Mouse (Mus musculus) limb, embryonic 14.5 days (tissue): ENCODE results near the gene Capn13. TPM values are rescaled to one million over a fixed set of nuclear protein-coding genes. Genes with fewer than 3 reads are reported as not detected.

Source experiments
- ATAC-seq: fragments of 200-750 bp; cut with Nextera tagmentation; 2 replicates; pipeline ENCODE4 v1.8.0; 2017; ENCODE audit warnings: low read depth, moderate number of reproducible peaks, moderate TSS enrichment; ENCODE audit not compliant: low FRiP score
- DNase-seq: peaks from one replicate; pipeline ENCODE4 v3.0.0-alpha.2; 2015; ENCODE audit warnings: low spot score
- H3K27ac ChIP-seq: fragments of 300-500 bp; sonication (generic); replicated peaks from 2 replicates; pipeline ENCODE4 v1.5.1; 2014; ENCODE audit warnings: low read depth, mild to moderate bottlenecking, low read length, moderate library complexity, mixed read lengths
- H3K27me3 ChIP-seq: fragments of 300-500 bp; sonication (generic); 2 replicates; pipeline ENCODE4 v1.6.1; 2014; ENCODE audit warnings: low read length, mixed read lengths; ENCODE audit not compliant: control insufficient read depth, insufficient read depth
- H3K36me3 ChIP-seq: fragments of 300-500 bp; sonication (generic); 2 replicates; pipeline ENCODE4 v1.6.1; 2014; ENCODE audit warnings: mild to moderate bottlenecking, low read length, moderate library complexity, mixed read lengths; ENCODE audit not compliant: control insufficient read depth, insufficient read depth
- H3K4me1 ChIP-seq: fragments of 300-500 bp; sonication (generic); 2 replicates; pipeline ENCODE4 v1.6.1; 2014; ENCODE audit warnings: antibody characterized with exemption, low read length, mixed read lengths; ENCODE audit not compliant: control insufficient read depth, insufficient read depth
- H3K4me2 ChIP-seq: fragments of 300-500 bp; sonication (generic); replicated peaks from 2 replicates; pipeline ENCODE4 v1.6.1; 2014; ENCODE audit warnings: low read depth, mild to moderate bottlenecking, low read length, moderate library complexity; ENCODE audit not compliant: severe bottlenecking
- H3K4me3 ChIP-seq: fragments of 300-500 bp; sonication (generic); replicated peaks from 2 replicates; pipeline ENCODE4 v1.5.1; 2014; ENCODE audit warnings: low read length
- H3K9ac ChIP-seq: fragments of 300-500 bp; sonication (generic); 2 replicates; pipeline ENCODE4 v1.6.1; 2014; ENCODE audit warnings: mild to moderate bottlenecking, low read depth, low read length, moderate library complexity; ENCODE audit not compliant: severe bottlenecking
- H3K9me3 ChIP-seq: fragments of 300-500 bp; sonication (generic); 2 replicates; pipeline ENCODE4 v1.6.1; 2016; ENCODE audit warnings: low read length; ENCODE audit not compliant: control insufficient read depth
- POLR2A ChIP-seq: fragments of 200-500 bp; IDR thresholded peaks from 2 replicates; pipeline ENCODE4 v1.8.0; 2012; ENCODE audit warnings: inconsistent platforms, mild to moderate bottlenecking, moderate library complexity, borderline replicate concordance; ENCODE audit not compliant: insufficient read depth, insufficient read length; ENCODE audit errors: extremely low read depth
- WGBS: fragments of 180-500 bp; shearing (Covaris S2); extraction: QIAGEN DNeasy Blood & Tissue Kit; methylation state at CpG from one replicate; pipeline ENCODE4 v1.1.7; 2014; 5-methylcytosine and 5-hydroxymethylcytosine counted together
- polyA plus RNA-seq, 2 experiments: library from polyadenylated mRNA; depleted of rRNA in 1 of 2; stranded (reverse) in 1 of 2; unstranded in 1 of 2; fragments of >200 nt; fragmentation: Nextera tagmentation in 1 of 2; extraction: Ambion mirVana in 1 of 2; gene quantifications; 2 replicates each; pipeline versions ENCODE4 v1.2.1 to v1.2.3; 2012 to 2014

Gene Capn13
- polyA plus RNA-seq, 2 experiments, result not detected

DNA sequence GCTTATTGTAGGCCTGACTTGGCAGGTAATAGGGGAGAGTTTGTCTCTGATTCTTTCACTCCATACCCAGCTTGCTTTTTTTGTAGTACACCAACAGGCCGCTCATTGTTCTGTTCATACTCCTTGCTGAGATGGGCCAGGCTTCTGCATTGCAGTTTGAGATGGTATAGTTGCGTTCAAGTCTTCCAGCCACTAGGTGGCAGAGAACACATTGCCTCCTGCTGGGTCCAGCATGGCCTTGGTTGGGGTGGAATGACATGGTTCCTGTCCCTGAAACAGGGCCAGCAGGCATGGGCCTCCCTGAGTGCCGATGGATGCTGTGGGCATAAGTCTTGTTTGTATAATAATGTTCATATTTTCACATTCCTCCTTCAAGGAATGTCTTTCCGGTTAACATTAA lies 122.9 kb downstream of the Capn13 start:
- no peak overlapping the region for H3K27ac ChIP-seq
- H3K36me3 ChIP-seq, result no peaks in the 10 kb centered on the region
- H3K4me1 ChIP-seq, result no peaks in the 10 kb centered on the region
- no peak overlapping the region for H3K9ac ChIP-seq
- DNase-seq, result no peak
- no peak overlapping the region for H3K4me3 ChIP-seq
- H3K9me3 ChIP-seq, result no peaks in the 10 kb centered on the region
- 92% methylated on average over 4 of the region's 4 CpGs for WGBS
- H3K4me2 ChIP-seq, result no peak overlapping the region
- H3K27me3 ChIP-seq, result no peaks in the 10 kb centered on the region
- no peak for TF ChIP-seq POLR2A
- ATAC-seq, result no peak

DNA sequence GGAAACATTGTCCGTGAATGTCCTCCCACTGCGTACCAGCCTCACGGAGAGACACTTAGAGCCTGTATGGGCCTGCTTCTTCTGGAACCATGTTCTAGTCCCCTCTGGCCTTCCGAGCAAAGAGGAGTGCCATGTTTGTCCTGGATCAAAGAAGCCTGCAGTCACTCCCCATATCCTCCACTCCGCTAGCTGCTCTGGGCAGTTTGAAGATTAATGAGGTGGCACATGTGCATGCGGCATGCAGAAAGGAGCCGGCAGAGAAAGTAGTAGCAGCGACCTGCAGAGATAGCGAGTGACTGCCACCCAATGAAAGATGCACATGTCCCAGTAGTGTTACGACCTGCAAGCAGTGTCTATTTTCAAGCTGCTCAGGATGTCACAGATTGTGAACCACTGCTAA lies 125.6 kb downstream of the Capn13 start:
- Histone ChIP-seq H3K9ac (no peak overlapping the region), H3K4me2 (no peak overlapping the region), H3K36me3 (no peaks in the 10 kb centered on the region), H3K27me3 (no peaks in the 10 kb centered on the region), H3K27ac (no peak overlapping the region), H3K4me1 (no peaks in the 10 kb centered on the region), H3K4me3 (no peak overlapping the region), H3K9me3 (no peaks in the 10 kb centered on the region)
- no peak for TF ChIP-seq POLR2A
- ATAC-seq (no peak), DNase-seq (no peak)
- 53% methylated on average over 10 of the region's 10 CpGs for WGBS

DNA sequence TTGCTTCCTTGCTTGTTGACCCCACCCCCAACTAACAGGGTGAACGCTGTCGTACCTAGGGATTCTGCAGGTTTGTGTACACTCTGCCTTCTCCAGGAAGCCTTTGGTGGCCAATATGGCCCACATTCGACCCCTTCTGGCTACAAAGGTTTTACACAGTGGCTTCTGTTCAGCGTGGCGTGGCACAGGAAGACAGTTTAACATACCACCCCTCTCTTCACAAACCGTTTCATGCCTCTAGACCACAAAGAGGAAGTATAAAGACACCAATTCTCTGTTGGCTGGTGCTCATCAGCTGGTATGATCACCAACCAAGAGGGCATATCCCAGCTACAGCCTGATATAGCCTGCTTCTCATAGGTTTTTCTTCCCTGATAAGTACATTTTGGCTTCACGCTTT lies 126.9 kb downstream of the Capn13 start:
- Histone ChIP-seq H3K4me2 (no peak overlapping the region), H3K4me3 (no peak overlapping the region), H3K27ac (no peak overlapping the region), H3K36me3 (no peaks in the 10 kb centered on the region), H3K4me1 (no peaks in the 10 kb centered on the region), H3K9me3 (no peaks in the 10 kb centered on the region), H3K27me3 (no peaks in the 10 kb centered on the region), H3K9ac (no peak overlapping the region)
- TF ChIP-seq POLR2A, result no peak
- WGBS, result 83% methylated on average over 7 of the region's 7 CpGs
- no peak for ATAC-seq
- no peak for DNase-seq

- Histone ChIP-seq H3K9ac (no peak overlapping the region), H3K4me3 (no peak overlapping the region), H3K27ac (no peak overlapping the region), H3K27me3 (no peaks in the 10 kb centered on the region), H3K4me2 (no peak overlapping the region), H3K4me1 (no peaks in the 10 kb centered on the region), H3K9me3 (no peaks in the 10 kb centered on the region), H3K36me3 (no peaks in the 10 kb centered on the region)
- ATAC-seq, result no peak
- DNase-seq, result no peak
- no peak for TF ChIP-seq POLR2A
- WGBS, result 83% methylated on average over 7 of the region's 7 CpGs
Observed at GRCm38 (mm10) chr17:73271797-73272600, 128.7 kb downstream of the Capn13 start.

- H3K36me3 ChIP-seq, result no peaks in the 10 kb centered on the region
- ATAC-seq (no peak), DNase-seq (no peak)
- H3K4me1 ChIP-seq, result no peaks in the 10 kb centered on the region
- H3K9me3 ChIP-seq, result no peaks in the 10 kb centered on the region
- WGBS, result 72% methylated on average over 15 of the region's 15 CpGs
- H3K27ac ChIP-seq, result no peak overlapping the region
- H3K27me3 ChIP-seq, result no peaks in the 10 kb centered on the region
- H3K9ac ChIP-seq, result no peak overlapping the region
- H3K4me2 ChIP-seq, result no peak overlapping the region
- H3K4me3 ChIP-seq, result no peak overlapping the region
- TF ChIP-seq POLR2A, result no peak
Observed at GRCm38 (mm10) chr17:73270871-73271796, 129.5 kb downstream of the Capn13 start.
